Mouse (Mus musculus): ENCODE measurements around the gene Zbtb3. TPM values are rescaled to one million over a fixed set of nuclear protein-coding genes. Genes with fewer than 3 reads are reported as not detected.

Gene Zbtb3
- polyA plus RNA-seq, 1 experiment from 2014 or later: 1.5 TPM

DNA sequence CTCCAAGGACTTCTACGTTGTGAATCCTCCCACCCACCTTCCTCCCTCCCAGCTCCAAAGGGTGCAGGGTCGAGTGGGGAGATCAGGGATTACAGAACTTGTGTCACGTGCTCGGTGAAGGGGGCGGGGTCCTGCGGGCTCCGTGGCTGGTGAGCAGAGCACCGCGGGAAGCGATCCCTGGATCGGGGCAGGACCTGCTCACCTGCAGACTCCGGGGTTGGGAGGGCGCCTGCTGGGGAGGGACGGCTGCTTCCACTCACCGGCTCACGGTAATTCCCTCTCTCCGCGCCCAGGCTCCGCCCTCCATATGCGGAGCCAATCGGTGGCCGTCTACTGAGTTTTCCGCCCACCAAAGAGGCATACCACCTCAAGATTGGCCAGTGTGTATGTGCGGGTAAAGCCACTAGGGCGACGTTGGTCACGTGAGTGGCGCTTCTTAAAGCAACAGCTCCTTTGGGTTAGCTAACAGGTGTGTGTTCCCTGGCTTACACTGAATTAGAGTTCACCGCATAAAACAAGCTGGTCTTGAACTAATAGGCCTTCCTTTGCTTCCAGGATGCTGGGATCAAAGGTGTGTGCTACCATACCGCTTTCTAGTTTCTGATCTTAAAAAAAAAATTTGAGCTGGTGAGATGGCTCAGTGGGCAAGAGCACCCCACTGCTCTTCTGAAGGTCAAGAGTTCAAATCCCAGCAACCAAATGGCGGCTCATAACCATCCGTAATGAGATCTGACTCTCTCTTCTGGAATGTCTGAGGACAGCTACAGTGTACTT is 16.2 kb upstream of the Zbtb3 start, which contains the start of gene Taf6l:
Gene Taf6l, minus strand, starts transcription at position 410 of the 774 bp plus-strand sequence.
- Histone ChIP-seq H3K36me3 (ENCODE audit: inconsistent target) (peaks cover 25% of the 10 kb centered on the region), H3K4me3 (ENCODE audit: inconsistent target) (peak within 1 kb of the TSS; percentile 80), H3K79me2 (ENCODE audit: inconsistent target) (peaks cover 10% of the 10 kb centered on the region; the same call in 1 of the 2 replicates), H3K27ac (peak within 1 kb of the TSS; percentile 50)
- 4% methylated on average over 32 of the region's 32 CpGs for WGBS (ENCODE audit: missing documents)

DNA sequence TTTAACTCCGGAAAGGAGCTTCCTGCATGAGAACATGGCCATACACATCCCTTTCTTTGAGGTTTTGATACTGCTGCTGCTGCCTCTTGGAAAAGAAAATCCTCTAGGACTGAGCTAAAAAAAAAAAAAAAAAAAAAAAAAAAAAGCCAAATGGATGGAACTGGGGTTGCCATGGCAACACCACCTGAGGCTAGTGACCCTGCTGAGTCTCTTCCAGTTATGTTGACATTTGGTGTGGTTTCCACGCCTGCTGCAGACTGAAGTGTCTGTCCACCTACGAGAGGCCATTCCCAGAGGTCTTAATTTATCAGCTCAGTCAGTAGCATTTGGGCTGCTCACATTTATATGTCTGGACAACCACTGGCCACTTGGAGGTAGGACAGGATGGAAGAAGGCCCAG is 13.8 kb upstream of the Zbtb3 start:
- H3K27ac ChIP-seq: no peak overlapping the region
- no peak overlapping the region for H3K4me3 ChIP-seq (ENCODE audit: inconsistent target)
- peaks cover 13% of the 10 kb centered on the region for H3K36me3 ChIP-seq (ENCODE audit: inconsistent target)
- WGBS (ENCODE audit: missing documents): 96% methylated on average over 3 of the region's 3 CpGs
- H3K79me2 ChIP-seq (ENCODE audit: inconsistent target): peaks cover 10% of the 10 kb centered on the region; the same call in 1 of the 2 replicates

DNA sequence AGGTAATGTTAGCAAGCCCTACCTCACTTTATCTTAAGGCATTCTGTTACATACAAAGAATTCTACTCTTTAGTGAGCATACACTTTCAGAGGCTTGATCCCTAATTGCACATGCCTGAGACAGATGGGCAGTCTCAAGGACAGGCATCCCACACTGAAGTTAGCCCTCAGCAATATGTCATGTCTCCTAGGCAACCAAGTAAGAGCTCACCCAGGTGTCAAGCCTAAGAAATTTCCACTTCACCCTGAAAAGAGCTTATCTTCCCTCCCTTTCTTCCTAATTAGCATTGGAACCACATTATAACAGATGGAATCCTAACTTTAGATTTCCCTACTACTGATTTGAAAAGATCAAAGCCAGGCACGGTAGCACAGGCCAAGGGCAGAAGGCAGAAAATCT is 13.2 kb upstream of the Zbtb3 start:
- H3K36me3 ChIP-seq (ENCODE audit: inconsistent target): peaks cover 17% of the 10 kb centered on the region
- 76% methylated on average over 1 of the region's 1 CpGs for WGBS (ENCODE audit: missing documents)
- H3K79me2 ChIP-seq (ENCODE audit: inconsistent target): peaks cover 10% of the 10 kb centered on the region; the same call in 1 of the 2 replicates
- no peak overlapping the region for H3K27ac ChIP-seq
- H3K4me3 ChIP-seq (ENCODE audit: inconsistent target): no peak overlapping the region

DNA sequence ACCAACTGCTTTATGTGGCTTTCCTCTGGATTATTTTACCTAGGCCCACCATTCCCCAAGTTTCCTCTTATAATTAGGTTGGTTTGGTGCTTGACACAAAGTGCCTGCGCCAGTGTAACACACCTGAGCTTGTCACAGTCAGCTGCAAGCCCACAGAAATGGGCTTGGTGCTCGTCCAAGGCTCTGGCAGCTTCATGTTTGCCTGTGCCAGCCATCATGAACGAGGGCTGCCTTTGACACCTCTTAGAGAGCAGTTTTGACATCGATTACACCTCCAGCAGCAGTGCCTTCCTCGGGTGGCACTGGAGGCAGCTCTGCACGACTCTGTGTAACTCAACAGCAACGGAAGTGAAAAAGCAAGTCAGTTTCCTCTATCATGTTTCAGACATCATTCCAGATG is 12.2 kb upstream of the Zbtb3 start:
- Histone ChIP-seq H3K36me3 (ENCODE audit: inconsistent target) (peaks cover 27% of the 10 kb centered on the region), H3K4me3 (ENCODE audit: inconsistent target) (no peak overlapping the region), H3K79me2 (ENCODE audit: inconsistent target) (peaks cover 7% of the 10 kb centered on the region; the same call in 1 of the 2 replicates), H3K27ac (no peak overlapping the region)
- 81% methylated on average over 7 of the region's 7 CpGs for WGBS (ENCODE audit: missing documents)

DNA sequence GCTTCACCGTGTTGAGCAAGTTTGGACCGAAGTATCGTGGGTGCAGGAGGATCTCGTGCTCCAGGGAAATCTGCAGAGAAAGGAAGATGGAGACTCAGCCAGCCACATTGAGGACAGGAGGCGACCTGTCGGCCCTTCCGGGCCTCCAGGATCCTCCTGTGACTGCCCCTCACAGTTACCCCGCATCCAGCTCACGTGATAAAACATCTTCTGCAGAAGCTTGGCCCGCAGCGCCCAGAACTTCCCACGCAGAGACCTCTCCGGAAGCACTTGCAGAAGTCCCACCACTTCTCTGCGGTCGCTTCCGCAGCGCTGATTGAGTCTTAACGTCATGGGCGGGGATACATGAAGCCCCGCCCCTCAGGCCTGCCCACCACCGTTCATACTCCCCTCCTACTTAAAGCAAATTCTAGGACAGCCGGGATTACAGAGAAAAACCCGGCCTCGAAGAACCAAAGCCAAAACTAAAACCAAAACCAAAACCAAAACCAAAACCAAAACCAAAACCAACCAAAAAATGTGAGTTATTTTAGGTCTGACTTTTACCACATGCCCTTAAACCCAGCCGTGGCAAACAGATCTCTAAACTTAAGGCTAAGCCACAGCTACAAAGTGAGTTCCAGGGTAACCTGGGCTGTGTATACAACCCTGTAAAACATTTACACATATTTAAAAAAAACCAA is 4.0 kb upstream of the Zbtb3 start, which contains the start of gene Polr2g:
Gene Polr2g, minus strand, starts transcription at position 314 of the 683 bp plus-strand sequence.
- WGBS (ENCODE audit: missing documents): under 1% methylated on average over 25 of the region's 25 CpGs
- peak within 1 kb of the TSS; percentile 77 for H3K27ac ChIP-seq
- peaks cover 21% of the 10 kb centered on the region for H3K36me3 ChIP-seq (ENCODE audit: inconsistent target)
- peaks cover 24% of the 10 kb centered on the region for H3K79me2 ChIP-seq (ENCODE audit: inconsistent target)
- peak within 1 kb of the TSS; percentile 97 for H3K4me3 ChIP-seq (ENCODE audit: inconsistent target)

DNA sequence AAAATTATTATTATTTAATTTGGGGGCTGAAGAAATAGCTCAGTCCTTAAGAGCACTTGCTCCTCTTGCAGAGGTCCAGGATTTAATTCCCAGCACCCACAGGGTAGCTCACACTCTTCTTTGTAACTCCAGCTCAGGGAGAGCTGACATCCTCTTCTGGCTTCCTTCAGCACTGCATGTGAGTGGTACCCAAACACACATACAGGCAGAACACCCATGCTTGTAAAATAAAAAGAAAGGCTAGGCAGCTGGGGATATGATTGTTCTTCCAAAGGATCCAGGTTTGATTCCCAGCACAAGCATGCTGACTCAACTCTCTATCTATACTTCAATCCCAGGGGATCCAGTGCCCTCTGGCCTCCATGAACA is 3.4 kb upstream of the Zbtb3 start:
- H3K27ac ChIP-seq: 0 out of 2 replicates have a peak overlapping the region, but pooled peaks have one; percentile 21

DNA sequence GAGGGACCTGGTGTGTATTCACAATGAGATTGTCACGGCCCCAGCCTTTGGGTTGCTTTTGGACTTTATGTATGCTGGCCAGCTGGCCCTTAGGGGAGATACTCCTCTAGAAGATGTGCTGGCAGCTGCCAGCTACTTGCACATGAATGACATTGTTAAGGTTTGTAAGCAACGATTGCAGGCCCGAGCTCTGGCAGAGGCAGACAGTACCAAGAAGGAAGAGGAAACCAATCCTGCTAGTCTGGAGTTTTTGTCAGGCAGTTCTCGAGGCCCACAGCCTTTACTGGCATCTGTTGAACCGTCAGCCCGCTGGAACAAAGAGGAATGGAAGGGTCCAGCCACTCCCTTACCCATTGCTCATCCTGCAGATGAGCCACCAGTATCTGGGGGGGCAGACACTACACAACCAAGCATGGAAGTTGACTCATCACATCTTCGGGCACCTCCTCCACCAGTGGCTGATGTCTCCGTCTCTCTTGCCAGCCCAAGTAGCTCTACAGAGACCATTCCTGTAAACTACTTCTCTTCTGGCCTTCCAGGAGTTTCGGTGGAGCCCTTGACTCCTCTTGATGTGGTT is 937 bp downstream of the Zbtb3 start:
- Histone ChIP-seq H3K27ac (peak overlapping the region; percentile 84), H3K36me3 (ENCODE audit: inconsistent target) (no peaks in the 10 kb centered on the region), H3K4me3 (ENCODE audit: inconsistent target) (no peak overlapping the region), H3K79me2 (ENCODE audit: inconsistent target) (peaks cover 5% of the 10 kb centered on the region; the same call in 1 of the 2 replicates)
- WGBS (ENCODE audit: missing documents): 73% methylated on average over 9 of the region's 9 CpGs

More for the DNA sequence above, 3.4 kb upstream of the Zbtb3 start:
- peaks cover 15% of the 10 kb centered on the region for H3K36me3 ChIP-seq (ENCODE audit: inconsistent target)
- peak overlapping the region; percentile 97 for H3K4me3 ChIP-seq (ENCODE audit: inconsistent target)
- peaks cover 24% of the 10 kb centered on the region for H3K79me2 ChIP-seq (ENCODE audit: inconsistent target)

DNA sequence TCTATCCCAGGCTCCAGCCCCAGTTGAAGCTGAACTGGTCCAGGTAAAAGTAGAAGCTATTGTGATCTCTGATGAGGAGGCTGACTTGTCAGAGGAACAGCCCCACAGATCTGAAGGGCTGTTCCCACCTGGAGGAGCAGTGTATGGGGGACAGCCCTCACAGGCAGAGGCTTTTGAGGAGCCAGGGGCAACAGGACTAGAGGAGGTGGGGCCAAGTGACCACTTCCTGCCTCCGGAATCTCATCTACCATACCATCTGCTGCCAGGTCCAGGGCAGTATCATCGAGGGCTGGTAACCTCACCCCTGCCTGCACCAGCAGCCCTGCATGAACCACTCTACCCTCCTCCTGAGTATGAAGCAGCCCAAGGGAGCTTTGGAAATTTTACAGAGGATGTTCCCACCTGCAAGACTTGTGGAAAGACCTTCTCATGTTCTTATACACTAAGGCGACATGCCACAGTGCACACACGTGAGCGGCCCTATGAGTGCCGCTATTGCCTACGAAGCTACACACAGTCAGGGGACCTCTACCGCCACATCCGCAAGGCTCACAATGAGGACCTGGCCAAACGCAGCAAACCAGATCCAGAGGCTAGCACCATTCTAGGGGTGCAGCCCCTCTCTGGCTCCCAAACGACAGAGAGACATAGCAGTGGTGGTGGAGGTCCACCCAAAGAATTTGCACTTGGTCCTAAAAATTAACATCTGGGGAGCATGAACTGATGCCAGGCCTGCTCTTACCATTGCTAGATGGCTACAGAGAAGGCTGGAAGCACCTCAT is 1.7 kb downstream of the Zbtb3 start:
- 73% methylated on average over 10 of the region's 11 CpGs for WGBS (ENCODE audit: missing documents)
- Histone ChIP-seq H3K79me2 (ENCODE audit: inconsistent target) (peaks cover 5% of the 10 kb centered on the region; the same call in 1 of the 2 replicates), H3K27ac (0 out of 2 replicates have a peak overlapping the region, but pooled peaks have one; percentile 84), H3K4me3 (ENCODE audit: inconsistent target) (no peak overlapping the region), H3K36me3 (ENCODE audit: inconsistent target) (no peaks in the 10 kb centered on the region)

DNA sequence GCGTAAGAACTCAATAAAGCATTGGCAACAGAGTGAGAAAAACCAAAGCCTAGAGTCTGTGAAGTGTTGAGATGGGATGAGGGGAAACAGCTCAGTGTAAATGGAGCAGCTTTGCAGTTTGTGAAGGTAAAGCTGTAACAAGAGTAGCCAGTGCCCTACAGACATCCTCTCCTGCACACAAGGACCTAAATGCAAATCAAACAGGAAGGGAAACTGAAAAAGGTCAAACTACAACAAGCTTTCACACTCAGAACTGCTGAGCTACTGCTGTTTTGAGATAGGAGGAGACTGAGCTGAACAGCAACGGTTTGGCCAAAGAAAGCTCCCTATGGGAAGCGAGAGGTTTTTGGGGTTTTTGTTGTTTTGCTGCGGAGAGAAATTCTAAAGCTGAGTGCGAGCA is 4.5 kb downstream of the Zbtb3 start:
- 70% methylated on average over 5 of the region's 5 CpGs for WGBS (ENCODE audit: missing documents)
- Histone ChIP-seq H3K36me3 (ENCODE audit: inconsistent target) (peaks cover 17% of the 10 kb centered on the region), H3K4me3 (ENCODE audit: inconsistent target) (no peak overlapping the region), H3K27ac (peak overlapping the region; percentile 18), H3K79me2 (ENCODE audit: inconsistent target) (peaks cover 5% of the 10 kb centered on the region; the same call in 1 of the 2 replicates)

DNA sequence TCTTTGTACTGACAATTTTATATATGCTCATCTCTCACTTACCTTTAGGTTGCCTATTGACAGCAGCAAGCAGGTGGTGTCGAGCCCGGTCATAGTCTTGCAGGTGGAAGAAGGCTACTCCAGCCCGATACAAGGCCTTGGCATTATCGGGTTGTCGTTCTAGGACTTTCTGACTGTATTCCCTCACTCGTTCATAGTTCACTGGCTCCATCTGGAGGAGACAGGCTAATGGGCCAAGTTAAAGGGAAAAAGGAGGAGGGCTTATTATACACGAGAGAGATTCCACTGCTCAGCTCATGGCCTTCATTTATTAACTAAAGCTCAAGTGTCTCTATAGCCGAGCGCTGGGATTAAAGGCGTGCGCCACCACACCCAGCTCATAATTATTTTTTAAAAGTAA is 13.5 kb downstream of the Zbtb3 start:
- WGBS (ENCODE audit: missing documents): 88% methylated on average over 9 of the region's 11 CpGs
- H3K79me2 ChIP-seq (ENCODE audit: inconsistent target): peaks cover 64% of the 10 kb centered on the region
- H3K4me3 ChIP-seq (ENCODE audit: inconsistent target): no peak overlapping the region
- H3K36me3 ChIP-seq (ENCODE audit: inconsistent target): peaks cover 45% of the 10 kb centered on the region
- no peak overlapping the region for H3K27ac ChIP-seq

DNA sequence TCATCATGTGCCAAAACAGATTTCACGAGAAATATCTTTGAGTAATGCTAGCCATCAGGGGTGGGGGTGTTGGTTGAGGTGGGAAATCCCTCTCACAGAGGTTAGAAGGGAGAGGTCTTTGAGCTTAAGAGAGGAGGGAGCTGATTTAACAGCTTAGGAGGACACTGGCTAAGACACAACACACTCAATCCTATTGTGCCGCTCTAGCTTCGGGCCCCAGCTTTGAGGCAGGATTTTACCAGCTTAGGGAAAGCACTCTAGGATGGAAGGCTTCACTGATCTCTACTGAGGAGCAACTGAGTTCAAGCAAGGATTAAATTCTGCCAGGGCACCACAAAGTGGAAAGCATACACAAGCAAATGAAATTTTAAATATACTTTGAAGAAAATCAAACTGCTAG is 14.6 kb downstream of the Zbtb3 start:
- Histone ChIP-seq H3K79me2 (ENCODE audit: inconsistent target) (peaks cover 75% of the 10 kb centered on the region), H3K4me3 (ENCODE audit: inconsistent target) (no peak overlapping the region), H3K36me3 (ENCODE audit: inconsistent target) (peaks cover 35% of the 10 kb centered on the region), H3K27ac (no peak overlapping the region)
- WGBS (ENCODE audit: missing documents): 68% methylated on average over 3 of the region's 3 CpGs

DNA sequence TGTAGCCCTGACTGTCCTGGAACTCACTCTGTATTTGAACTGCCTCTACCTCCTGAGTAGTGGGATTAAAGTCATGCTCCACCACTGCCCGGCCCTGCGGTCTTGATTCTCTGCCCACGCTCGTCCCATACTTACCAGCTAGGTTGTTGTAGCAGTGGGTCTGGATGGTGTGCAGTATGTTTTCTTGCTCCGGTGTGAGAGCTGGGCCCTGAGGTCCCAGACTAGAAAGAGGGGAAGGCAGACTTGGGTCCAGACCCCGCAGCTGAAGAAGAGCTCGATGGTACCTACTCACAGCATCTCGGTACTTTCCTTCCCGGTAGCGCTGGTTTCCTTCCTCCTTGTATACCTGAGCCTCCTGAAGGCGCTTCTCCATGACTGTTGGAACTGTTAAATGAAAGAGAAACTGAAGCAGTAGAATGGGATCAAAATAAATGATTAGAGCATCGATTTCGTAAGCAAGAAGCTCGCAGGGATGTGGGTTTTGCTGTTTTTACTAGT is 16.0 kb downstream of the Zbtb3 start:
- Histone ChIP-seq H3K36me3 (ENCODE audit: inconsistent target) (peaks cover 31% of the 10 kb centered on the region), H3K4me3 (ENCODE audit: inconsistent target) (peak overlapping the region; percentile 95), H3K79me2 (ENCODE audit: inconsistent target) (peaks cover 82% of the 10 kb centered on the region), H3K27ac (peak overlapping the region; percentile 96)
- WGBS (ENCODE audit: missing documents): 17% methylated on average over 13 of the region's 14 CpGs

DNA sequence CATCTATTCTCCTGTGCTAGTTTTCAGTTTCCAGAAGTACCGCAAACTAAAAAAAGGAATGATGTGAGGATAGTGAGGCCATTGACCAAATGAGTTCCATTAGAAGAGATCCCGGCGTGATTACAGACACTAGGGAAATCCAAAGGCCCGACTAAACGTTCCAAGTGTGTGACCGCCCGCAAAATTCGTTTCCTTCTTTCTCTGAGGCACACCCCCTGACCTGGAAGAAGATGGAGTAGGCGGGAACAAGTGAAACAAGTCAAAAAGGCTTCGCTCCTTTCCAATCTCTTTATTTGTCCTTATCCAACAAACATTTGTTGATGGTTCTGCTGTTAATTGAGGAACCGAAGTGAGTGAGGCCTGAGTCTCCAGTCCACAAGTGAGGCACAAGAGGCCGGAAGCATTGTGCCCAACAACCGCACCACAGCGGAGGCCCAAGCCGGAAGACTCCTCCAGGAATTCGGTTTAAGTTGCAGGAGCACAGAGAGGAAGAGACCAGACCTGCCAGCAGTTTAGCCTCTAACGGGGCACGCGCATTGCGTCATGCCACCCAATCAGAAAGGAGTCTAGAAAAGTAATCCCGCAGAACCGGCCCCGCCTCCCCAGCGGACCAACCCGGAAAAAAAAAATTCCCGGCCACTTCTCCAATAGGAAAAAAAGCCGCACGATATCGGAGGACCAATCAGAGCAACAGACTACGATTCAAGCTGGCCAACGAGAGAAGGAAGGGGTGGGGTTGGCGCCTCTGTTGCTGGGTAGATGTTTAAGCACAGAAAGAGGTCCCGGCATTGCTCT is 16.6 kb downstream of the Zbtb3 start, which contains the start of gene Ttc9c:
Gene Ttc9c, minus strand, starts transcription at position 533 of the 795 bp plus-strand sequence.
- Histone ChIP-seq H3K79me2 (ENCODE audit: inconsistent target) (peaks cover 82% of the 10 kb centered on the region), H3K27ac (peak within 1 kb of the TSS; percentile 96), H3K4me3 (ENCODE audit: inconsistent target) (peak within 1 kb of the TSS; percentile 95), H3K36me3 (ENCODE audit: inconsistent target) (peaks cover 31% of the 10 kb centered on the region)
- 1% methylated on average over 32 of the region's 33 CpGs for WGBS (ENCODE audit: missing documents)

Measured in macrophage (primary cell).